Comparison of ENCODE assay signal across 25 mouse cellular contexts in the genomic region with DNA sequence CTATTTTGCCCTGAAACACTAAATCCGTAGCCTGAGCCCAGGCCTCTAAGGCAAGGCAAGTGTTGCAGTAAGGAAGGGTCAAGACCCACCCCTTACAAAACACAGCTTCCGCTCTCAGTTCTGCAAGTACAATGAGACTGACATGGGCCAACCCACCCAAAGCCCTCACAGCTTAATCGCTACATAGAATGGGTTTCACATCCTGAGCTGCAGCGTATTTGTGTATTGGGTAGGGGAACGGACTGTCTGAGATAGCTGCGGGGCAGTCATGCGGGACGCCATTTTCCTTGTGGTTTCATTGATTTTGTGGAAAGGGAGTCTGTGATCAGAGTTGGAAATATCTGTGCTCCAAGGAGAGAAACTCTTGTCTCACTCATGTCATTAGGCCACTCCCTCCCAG. TPM values are rescaled to one million over a fixed set of nuclear protein-coding genes. Genes with fewer than 3 reads are reported as not detected.
DNase-seq lines count a peak whose midpoint lies in the region; ATAC-seq and TF ChIP-seq lines count a peak whose summit lies in the region.
"Had no signal": no experiment of that assay in that cellular context is flagged by ENCODE, and none has a peak within 500 bp of the region (broad histone marks: within the 10 kb centered on the region; RNA-seq: fewer than 3 reads in every experiment).

No protein-coding gene starts in this region.

- TF ChIP-seq CTCF in CH12.LX (conservative IDR thresholded peaks at IDR 0.05 in 1 of 2, IDR thresholded peaks at IDR 0.05 in 1 of 2; ENCODE audit: low read depth in 2 of 2, low read length in 2 of 2), result no peak

- no peak for TF ChIP-seq RAD21 in CH12.LX (IDR thresholded peaks at IDR 0.05; ENCODE audit: low read depth, low read length)

- H3K27me3 ChIP-seq in kidney, embryonic 15.5 days, result no peaks in the 10 kb centered on the region
- H3K27me3 ChIP-seq in CH12.LX (replicated peaks), result no peaks in the 10 kb centered on the region
- H3K27me3 ChIP-seq: embryonic facial prominence, embryonic 12.5 days; forebrain, embryonic 13.5 days; forebrain, embryonic 15.5 days had no signal

- dilution Hi-C loops in CH12.LX (cut with MboI; ENCODE audit: extremely low pct_ligation_motif_present, extremely low pct_unique_long_range_greater_than_20kb, low sequenced_read_pairs), result no loop called here

- 67% methylated on average over 8 of the region's 8 CpGs for WGBS in kidney, embryonic 15.5 days

- no peaks in the 10 kb centered on the region for H3K36me3 ChIP-seq in kidney, embryonic 15.5 days
- no peaks in the 10 kb centered on the region for H3K36me3 ChIP-seq in CH12.LX (replicated peaks in 1 of 2; ENCODE audit: control insufficient read depth in 1 of 2, insufficient read depth in 1 of 2, low read length in 1 of 2)
- H3K36me3 ChIP-seq: embryonic facial prominence, embryonic 10.5 days; embryonic facial prominence, embryonic 12.5 days; forebrain, embryonic 15.5 days had no signal

- peaks cover 10% of the 10 kb centered on the region; the same call in 1 of the 2 replicates for H3K4me1 ChIP-seq in kidney, embryonic 15.5 days
- peaks cover 4 to 18% of the 10 kb centered on the region in 2 experiments; a peak in 3 of 4 replicates for H3K4me1 ChIP-seq in CH12.LX (ENCODE audit: control insufficient read depth in 1 of 2, insufficient read depth in 2 of 2)
- H3K4me1 ChIP-seq: embryonic facial prominence, embryonic 10.5 days; embryonic facial prominence, embryonic 12.5 days; forebrain, embryonic 13.5 days; forebrain, embryonic 15.5 days had no signal

- H3K4me3 ChIP-seq in kidney, embryonic 15.5 days (replicated peaks), result no peak overlapping the region
- no peak overlapping the region for H3K4me3 ChIP-seq in CH12.LX (replicated peaks in 1 of 3; ENCODE audit: low read depth in 2 of 3, low read length in 2 of 3, poor library complexity in 1 of 3)
- H3K4me3 ChIP-seq: embryonic facial prominence, embryonic 10.5 days; embryonic facial prominence, embryonic 12.5 days; forebrain, embryonic 13.5 days; forebrain, embryonic 15.5 days had no signal

- H3K9me3 ChIP-seq in kidney, embryonic 15.5 days (replicated peaks), result no peaks in the 10 kb centered on the region
- peaks cover 6% of the 10 kb centered on the region for H3K9me3 ChIP-seq in CH12.LX (replicated peaks; ENCODE audit: low read length)
- H3K9me3 ChIP-seq: embryonic facial prominence, embryonic 10.5 days; embryonic facial prominence, embryonic 12.5 days; forebrain, embryonic 13.5 days; forebrain, embryonic 15.5 days had no signal

- DNase-seq in kidney, adult 11 months, result no peak
- DNase-seq in CH12.LX (ENCODE audit: extremely low read depth) (no peak), R1 (ENCODE audit: low read depth, low spot score) (peak; percentile 53)
- no peak for DNase-seq in neural tube, embryonic 10.5 days (ENCODE audit: extremely low spot score, low spot score)
- DNase-seq: adrenal gland, adult 8-10 months; adrenal gland, postnatal 14 days; adrenal gland, postnatal 36 days; B cell, adult 2 months; cerebellum, adult 11-12 months; cerebellum, adult 2 months; cerebellum, adult 9-10 months; cerebellum, postnatal 10 days; cerebellum, postnatal 25 days had no signal

- no peak overlapping the region for H3K9ac ChIP-seq in kidney, embryonic 15.5 days
- H3K9ac ChIP-seq in CH12.LX (ENCODE audit: insufficient read depth, low read depth), result no peak overlapping the region
- H3K9ac ChIP-seq: embryonic facial prominence, embryonic 12.5 days; forebrain, embryonic 13.5 days; forebrain, embryonic 15.5 days had no signal

- in situ Hi-C loops in CH12.LX (cut with MboI; ENCODE audit: low pct_ligation_motif_present, low pct_unique_long_range_greater_than_20kb, low sequenced_read_pairs), result no loop called here

- 0 out of 2 replicates have a peak, but pooled peaks have one; percentile 22 for TF ChIP-seq EP300 in CH12.LX (IDR thresholded peaks at IDR 0.05; ENCODE audit: low read length)

- H3K4me2 ChIP-seq in kidney, embryonic 15.5 days, result no peak overlapping the region
- no peak overlapping the region for H3K4me2 ChIP-seq in CH12.LX (ENCODE audit: insufficient read depth, low read depth, poor library complexity, severe bottlenecking)
- H3K4me2 ChIP-seq: embryonic facial prominence, embryonic 12.5 days; forebrain, embryonic 13.5 days; forebrain, embryonic 15.5 days had no signal

- H3K27ac ChIP-seq in kidney, embryonic 15.5 days, result 0 out of 2 replicates have a peak overlapping the region, but pooled peaks have one; percentile 0
- no peak overlapping the region for H3K27ac ChIP-seq in CH12.LX (ENCODE audit: insufficient read depth, low read depth)
- H3K27ac ChIP-seq: embryonic facial prominence, embryonic 10.5 days; embryonic facial prominence, embryonic 12.5 days; forebrain, embryonic 13.5 days; forebrain, embryonic 15.5 days had no signal

- no peaks in the 10 kb centered on the region for H3K79me2 ChIP-seq in CH12.LX (replicated peaks; ENCODE audit: control insufficient read depth, extremely low read depth, insufficient read depth, poor library complexity, severe bottlenecking)

- no peak for TF ChIP-seq POLR2A in CH12.LX (IDR thresholded peaks at IDR 0.05; ENCODE audit: low read depth, low read length)

- no peak for ATAC-seq in kidney, embryonic 15.5 days (replicated peaks; ENCODE audit: low FRiP score)
- peak; percentile 12; the same call in 1 of the 2 replicates for ATAC-seq in megakaryocyte, adult 5-6 weeks (ENCODE audit: poor library complexity, severe bottlenecking)
- ATAC-seq in frontal cortex, adult (ENCODE audit: low TSS enrichment), result no peak
- ATAC-seq: activated CD4-positive, CD25-positive, alpha-beta regulatory T cell, adult 4 months; CD4-positive, CD25-positive, alpha-beta regulatory T cell, adult 4 months; forebrain, embryonic 13.5 days; forebrain, embryonic 15.5 days had no signal

TF ChIP-seq in CH12.LX, 34 proteins besides CTCF, POLR2A, EP300 and RAD21:
- TF ChIP-seq JUN (IDR thresholded peaks at IDR 0.05; ENCODE audit: insufficient read depth, low read depth, low read length) (no peak), NELFE (IDR thresholded peaks at IDR 0.05; ENCODE audit: low read depth, low read length) (no peak), TCF12 (IDR thresholded peaks at IDR 0.05; ENCODE audit: low read depth, low read length) (0 out of 2 replicates have a peak, but pooled peaks have one; percentile 21), MAFK (IDR thresholded peaks at IDR 0.05; ENCODE audit: insufficient replicate concordance, low read length) (no peak), MXI1 (IDR thresholded peaks at IDR 0.05; ENCODE audit: low read depth, low read length) (0 out of 2 replicates have a peak, but pooled peaks have one; percentile 29), IRF4 (IDR thresholded peaks at IDR 0.05; ENCODE audit: low read depth, low read length) (0 out of 2 replicates have a peak, but pooled peaks have one; percentile 37), HCFC1 (IDR thresholded peaks at IDR 0.05; ENCODE audit: low read depth, low read length) (peak; percentile 25; the same call in 1 of the 2 replicates)

RNA-seq across cellular contexts. Expression of a gene that starts 39.4 kb away (rescaled TPM):
- polyA plus RNA-seq in kidney, embryonic 15.5 days (2015; fragmentation: Nextera tagmentation; extraction: Ambion mirVana), result 78.5 and 83.3 TPM in 2 replicates
- total RNA-seq in CH12.LX (2012; rRNA removed) (0.25 and 0.42 TPM in 2 replicates), CH12.LX (2014; rRNA removed) (0.11 TPM in 1 of 2 replicates, not detected in the other)
- 3.0 and 3.2 TPM in 2 replicates for polyA plus RNA-seq in CH12.LX (2012; ENCODE audit: insufficient read length, low read depth)
- total RNA-seq in megakaryocyte, adult 5-6 weeks (2015), result not detected in 2 replicates
- total RNA-seq in megakaryocyte, adult 5-6 weeks (2017), result not detected in 2 replicates
- total RNA-seq: adrenal gland, postnatal 36 days; MEL had no signal
- polyA plus RNA-seq: activated CD4-positive, CD25-positive, alpha-beta regulatory T cell, adult 4 months; CD4-positive, CD25-positive, alpha-beta regulatory T cell, adult 4 months; embryonic facial prominence, embryonic 12.5 days; embryonic facial prominence, embryonic 14.5 days; forebrain, embryonic 11.5 days; forebrain, embryonic 13.5 days; forebrain, embryonic 15.5 days had no signal

RNA-seq across cellular contexts. Expression of a gene that starts 56.9 kb away (rescaled TPM):
- 22.7 and 25.2 TPM in 2 replicates for polyA plus RNA-seq in kidney, embryonic 15.5 days (2015; fragmentation: Nextera tagmentation; extraction: Ambion mirVana)
- total RNA-seq in CH12.LX (2012; rRNA removed), result 17.6 and 18.3 TPM in 2 replicates
- total RNA-seq in CH12.LX (2014; rRNA removed), result 14.9 and 17.4 TPM in 2 replicates
- 21.0 and 24.4 TPM in 2 replicates for polyA plus RNA-seq in CH12.LX (2012; ENCODE audit: insufficient read length, low read depth)
- 13.0 and 17.0 TPM in 2 replicates for total RNA-seq in megakaryocyte, adult 5-6 weeks (2015)
- total RNA-seq in megakaryocyte, adult 5-6 weeks (2017), result 13.2 and 19.8 TPM in 2 replicates
